Mouse (Mus musculus) forebrain, embryonic 13.5 days (tissue): ENCODE data around the gene Dmtf1. TPM values are rescaled to one million over a fixed set of nuclear protein-coding genes. Genes with fewer than 3 reads are reported as not detected.

Experiments
- ATAC-seq: fragments of 200-750 bp; cut with Nextera tagmentation; 2 replicates; pipeline ENCODE4 v1.8.0; 2017
- H3K27ac ChIP-seq: fragments of 300-500 bp; sonication (generic); 2 replicates; pipeline ENCODE4 v1.5.1; 2015; ENCODE audit warnings: inconsistent platforms, mild to moderate bottlenecking, moderate library complexity
- H3K27me3 ChIP-seq: fragments of 300-500 bp; sonication (generic); 2 replicates; pipeline ENCODE4 v1.6.1; 2015; ENCODE audit warnings: mild to moderate bottlenecking, inconsistent platforms
- H3K36me3 ChIP-seq: fragments of 300-500 bp; sonication (generic); 2 replicates; pipeline ENCODE4 v1.6.1; 2015; ENCODE audit warnings: mild to moderate bottlenecking, inconsistent platforms; ENCODE audit not compliant: poor library complexity, severe bottlenecking
- H3K4me1 ChIP-seq: fragments of 300-500 bp; sonication (generic); 2 replicates; pipeline ENCODE4 v1.6.1; 2015; ENCODE audit warnings: inconsistent platforms
- H3K4me2 ChIP-seq: fragments of 300-500 bp; sonication (generic); 2 replicates; pipeline ENCODE4 v1.6.1; 2015; ENCODE audit warnings: inconsistent platforms, mild to moderate bottlenecking, moderate library complexity
- H3K4me3 ChIP-seq: fragments of 300-500 bp; sonication (generic); 2 replicates; pipeline ENCODE4 v1.5.1; 2015; ENCODE audit warnings: mild to moderate bottlenecking, inconsistent platforms
- H3K9ac ChIP-seq: fragments of 300-500 bp; sonication (generic); 2 replicates; pipeline ENCODE4 v1.6.1; 2015; ENCODE audit warnings: mild to moderate bottlenecking, inconsistent platforms
- H3K9me3 ChIP-seq: fragments of 300-500 bp; sonication (generic); replicated peaks from 2 replicates; pipeline ENCODE4 v1.6.1; 2016; ENCODE audit warnings: inconsistent platforms
- WGBS: fragments of 180-500 bp; shearing (Covaris S2); methylation state at CpG from one replicate; pipeline ENCODE4 v1.1.7; 2015; 5-methylcytosine and 5-hydroxymethylcytosine counted together
- polyA plus RNA-seq: library from polyadenylated mRNA; unstranded; fragments of >200 nt; fragmentation: Nextera tagmentation; extraction: Ambion mirVana; gene quantifications from 2 replicates; pipeline ENCODE4 v1.2.1, GENCODE M21; 2015

The Dmtf1 gene
- polyA plus RNA-seq, 1 experiment from 2014 or later: 63.1 TPM

DNA sequence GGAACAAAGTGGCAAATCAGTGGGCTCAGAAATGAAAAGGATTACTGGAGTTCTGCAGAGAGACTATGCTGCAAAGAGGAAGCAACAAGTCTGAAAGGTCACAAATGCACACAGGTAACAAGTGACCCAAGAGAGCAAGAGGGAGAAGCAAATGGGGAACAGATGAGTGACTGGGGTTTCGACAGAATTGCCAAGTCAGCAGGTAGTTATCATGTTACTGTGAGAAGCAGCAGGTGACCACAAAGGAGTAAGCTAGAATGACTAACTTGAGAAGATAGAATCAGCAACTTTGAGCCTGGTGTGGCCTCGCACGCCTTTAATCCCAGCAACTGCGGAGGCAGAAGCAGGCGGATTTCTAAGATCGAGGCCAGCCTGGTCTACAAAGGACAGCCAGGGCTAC, 19.2 kb downstream of the Dmtf1 start:
- H3K4me3 ChIP-seq: no peak overlapping the region
- no peaks in the 10 kb centered on the region for H3K9me3 ChIP-seq
- no peaks in the 10 kb centered on the region for H3K4me1 ChIP-seq
- 90% methylated on average over 6 of the region's 6 CpGs for WGBS
- ATAC-seq: no peak
- H3K36me3 ChIP-seq: peaks cover 60% of the 10 kb centered on the region
- H3K9ac ChIP-seq: no peak overlapping the region
- no peak overlapping the region for H3K4me2 ChIP-seq
- H3K27ac ChIP-seq: no peak overlapping the region
- H3K27me3 ChIP-seq: no peaks in the 10 kb centered on the region

DNA sequence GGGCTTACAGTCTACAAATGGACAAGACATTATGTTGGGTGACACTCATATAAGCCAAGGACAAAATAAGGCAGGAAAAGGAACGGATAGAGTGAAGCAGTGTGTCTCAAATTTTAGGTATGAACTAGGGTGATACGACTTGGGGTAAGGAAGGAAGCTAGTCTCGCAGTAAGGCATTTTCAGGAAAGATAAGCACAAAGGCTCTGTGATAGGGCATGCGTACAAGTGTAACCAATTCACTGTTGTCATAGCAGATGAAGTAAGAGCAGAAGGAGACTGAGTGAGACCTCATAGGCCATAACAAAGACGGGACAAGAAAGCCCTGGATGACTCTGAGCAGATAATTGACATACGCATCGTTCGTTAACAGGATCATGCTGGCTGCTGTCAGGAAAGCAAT, 20.9 kb downstream of the Dmtf1 start:
- Histone ChIP-seq H3K9ac (no peak overlapping the region), H3K4me3 (no peak overlapping the region), H3K27me3 (no peaks in the 10 kb centered on the region), H3K27ac (no peak overlapping the region), H3K4me2 (no peak overlapping the region), H3K4me1 (no peaks in the 10 kb centered on the region), H3K36me3 (peaks cover 68% of the 10 kb centered on the region), H3K9me3 (no peaks in the 10 kb centered on the region)
- ATAC-seq: no peak
- 81% methylated on average over 8 of the region's 8 CpGs for WGBS

DNA sequence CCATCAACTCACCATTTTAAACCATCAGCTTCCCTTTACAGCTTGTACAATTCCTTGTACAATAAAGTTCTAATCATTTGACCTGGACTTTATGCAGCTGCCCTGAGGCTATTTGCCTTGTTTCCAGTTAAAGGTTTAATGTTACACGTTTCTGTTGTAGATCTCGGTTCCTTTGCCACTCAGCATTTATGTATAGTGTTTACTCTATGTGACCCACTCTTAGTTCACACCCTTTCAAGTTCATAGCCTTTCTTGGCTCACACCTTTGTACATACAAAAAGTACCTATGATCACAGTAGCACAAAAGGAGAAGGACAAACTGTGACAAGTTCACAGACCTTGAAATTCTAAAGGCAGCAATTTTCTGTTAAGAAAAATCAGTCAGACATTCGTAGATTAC, 26.0 kb downstream of the Dmtf1 start:
- 92% methylated on average over 3 of the region's 3 CpGs for WGBS
- no peak for ATAC-seq
- no peak overlapping the region for H3K4me2 ChIP-seq

DNA sequence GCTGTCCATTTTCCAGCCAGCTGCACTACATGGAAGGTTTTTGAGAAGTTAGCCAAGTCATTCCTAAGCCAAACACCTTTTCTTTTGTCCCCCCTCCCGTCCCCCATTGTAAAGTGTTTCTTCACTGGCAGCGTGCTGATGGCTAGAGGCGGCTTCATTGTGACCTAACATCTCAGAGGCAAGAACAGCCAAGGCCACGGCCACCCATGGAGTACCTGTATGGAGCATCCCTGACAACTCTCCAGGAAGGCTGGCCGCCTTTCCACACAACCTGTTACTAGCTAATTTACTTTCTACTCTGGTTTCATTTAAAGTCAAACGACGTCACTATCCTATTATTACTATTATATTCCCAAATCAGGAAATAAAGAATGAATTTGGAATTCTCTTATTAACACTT, 29.8 kb downstream of the Dmtf1 start:
- Histone ChIP-seq H3K4me1 (no peaks in the 10 kb centered on the region), H3K36me3 (peaks cover 64% of the 10 kb centered on the region), H3K4me3 (no peak overlapping the region), H3K9ac (no peak overlapping the region), H3K27ac (no peak overlapping the region), H3K4me2 (no peak overlapping the region), H3K27me3 (no peaks in the 10 kb centered on the region), H3K9me3 (no peaks in the 10 kb centered on the region)
- ATAC-seq: no peak
- 79% methylated on average over 7 of the region's 7 CpGs for WGBS

More for the DNA sequence above, 26.0 kb downstream of the Dmtf1 start:
- Histone ChIP-seq H3K36me3 (peaks cover 57% of the 10 kb centered on the region), H3K27ac (no peak overlapping the region), H3K27me3 (no peaks in the 10 kb centered on the region), H3K9ac (no peak overlapping the region), H3K4me3 (no peak overlapping the region), H3K9me3 (no peaks in the 10 kb centered on the region), H3K4me1 (no peaks in the 10 kb centered on the region)

DNA sequence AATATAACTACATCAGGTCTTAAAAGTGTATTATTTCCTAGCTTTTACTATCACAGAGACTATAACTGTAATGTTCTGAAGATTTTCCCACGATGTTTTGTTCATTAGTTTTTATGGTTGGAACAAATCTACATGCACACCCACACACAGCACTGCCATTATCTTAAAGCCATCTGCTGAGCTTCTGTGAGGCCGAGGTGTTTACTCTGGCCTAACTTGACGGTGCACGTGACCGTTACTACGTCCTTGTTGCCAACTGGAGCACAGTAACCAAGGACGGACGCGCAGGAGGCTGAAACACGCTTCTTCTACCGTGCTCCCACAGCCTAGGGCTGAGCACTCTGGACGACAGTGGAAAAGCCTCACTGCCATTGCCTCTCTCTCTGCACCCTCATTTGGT, 33.0 kb downstream of the Dmtf1 start:
- Histone ChIP-seq H3K4me1 (no peaks in the 10 kb centered on the region), H3K9ac (no peak overlapping the region), H3K27ac (no peak overlapping the region), H3K4me2 (no peak overlapping the region), H3K9me3 (no peaks in the 10 kb centered on the region), H3K36me3 (peaks cover 64% of the 10 kb centered on the region), H3K27me3 (no peaks in the 10 kb centered on the region), H3K4me3 (no peak overlapping the region)
- ATAC-seq: no peak
- WGBS: 94% methylated on average over 12 of the region's 12 CpGs

DNA sequence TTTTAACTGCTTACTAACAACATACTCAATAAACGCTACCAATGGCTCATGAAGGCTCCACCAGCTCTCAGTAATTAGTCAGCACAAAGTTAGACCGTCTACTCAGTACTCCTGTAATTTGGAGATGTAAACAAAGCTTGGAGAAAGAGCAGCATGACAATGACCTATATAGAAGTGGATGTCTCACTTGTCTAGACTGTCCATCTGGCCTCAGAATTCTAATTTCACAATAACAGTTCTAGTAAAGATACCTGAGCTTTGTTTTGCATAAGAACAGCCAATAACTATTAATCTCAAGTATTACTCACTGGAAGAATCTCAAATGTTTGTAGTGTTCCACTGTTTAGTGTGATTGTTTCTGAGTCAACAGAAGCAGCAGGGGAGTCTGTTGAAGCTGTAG, 37.4 kb downstream of the Dmtf1 start:
- Histone ChIP-seq H3K4me1 (no peaks in the 10 kb centered on the region), H3K4me2 (no peak overlapping the region), H3K27me3 (no peaks in the 10 kb centered on the region), H3K9ac (no peak overlapping the region), H3K27ac (no peak overlapping the region), H3K36me3 (peaks cover 83% of the 10 kb centered on the region), H3K9me3 (no peaks in the 10 kb centered on the region), H3K4me3 (no peak overlapping the region)
- WGBS: 91% methylated on average over 2 of the region's 2 CpGs
- ATAC-seq: no peak

DNA sequence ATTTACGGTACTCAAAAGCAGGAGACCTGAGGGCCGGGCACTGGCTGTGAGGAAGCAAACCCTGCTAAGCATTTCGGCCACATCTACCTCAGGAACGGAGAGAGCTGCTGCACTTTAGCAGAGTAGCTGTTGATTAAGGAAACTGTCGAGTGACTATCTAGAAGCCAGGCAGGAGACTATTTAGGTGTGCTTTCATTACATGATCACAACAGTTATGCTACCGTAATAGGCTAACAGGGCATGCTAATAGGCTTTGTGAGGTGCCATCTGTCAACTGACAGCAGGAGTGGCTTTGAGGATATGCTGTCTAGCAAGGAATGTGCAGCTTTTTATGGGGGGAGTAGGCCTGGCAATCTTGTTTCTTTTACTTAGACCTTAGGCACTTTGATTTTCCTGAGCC, 47.4 kb downstream of the Dmtf1 start:
- Histone ChIP-seq H3K4me2 (no peak overlapping the region), H3K9me3 (no peaks in the 10 kb centered on the region), H3K27ac (peak overlapping the region; percentile 57), H3K4me3 (no peak overlapping the region), H3K36me3 (peaks cover 29% of the 10 kb centered on the region), H3K4me1 (0 out of 2 replicates have a peak, but pooled peaks cover 9% of the 10 kb centered on the region), H3K9ac (no peak overlapping the region), H3K27me3 (no peaks in the 10 kb centered on the region)
- ATAC-seq: peak; percentile 65
- 42% methylated on average over 6 of the region's 6 CpGs for WGBS

DNA sequence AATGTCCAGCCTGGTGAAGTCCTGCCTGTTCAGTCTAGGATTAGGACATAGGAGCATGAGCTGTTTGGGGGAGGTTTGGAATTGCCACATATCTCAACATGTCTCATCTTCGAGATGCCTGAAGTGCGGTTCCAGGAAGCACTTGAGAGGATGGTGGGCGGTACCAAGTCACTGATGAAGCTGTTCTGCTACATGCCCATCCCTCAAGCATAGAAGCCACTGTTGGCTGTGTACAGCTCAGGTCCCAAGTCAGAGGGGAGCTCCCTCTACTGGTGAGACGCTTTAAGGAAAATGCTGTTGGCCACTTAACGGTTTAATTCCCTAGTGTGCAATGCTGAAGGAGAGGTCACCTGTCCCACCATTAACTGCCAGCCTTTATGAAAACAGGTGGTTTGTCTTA, 49.8 kb downstream of the Dmtf1 start:
- no peak overlapping the region for H3K4me2 ChIP-seq

DNA sequence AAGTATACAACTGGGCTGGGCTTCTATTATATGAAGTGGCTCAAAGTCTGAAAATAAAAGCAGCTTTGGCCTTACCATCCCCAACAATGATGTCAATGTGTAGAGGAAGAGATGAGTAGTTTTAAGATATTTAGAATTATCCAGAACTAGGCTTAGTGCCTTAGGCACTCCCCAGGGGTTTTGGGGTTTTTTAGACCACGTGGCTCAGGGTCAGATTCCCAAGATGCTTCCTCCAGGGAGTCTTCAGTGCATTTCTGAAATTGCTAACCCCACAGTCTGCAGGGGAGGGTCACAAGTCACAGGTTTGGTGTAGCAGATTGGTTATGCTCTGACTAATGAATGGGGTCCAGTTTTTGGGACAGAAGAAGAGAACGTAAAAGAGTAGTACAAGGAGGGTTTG, 50.3 kb downstream of the Dmtf1 start:
- H3K27ac ChIP-seq: no peak overlapping the region
- no peak overlapping the region for H3K4me3 ChIP-seq
- no peak overlapping the region for H3K9ac ChIP-seq
- no peak overlapping the region for H3K4me2 ChIP-seq
- no peak; the same call in 1 of the 2 replicates for ATAC-seq
- H3K36me3 ChIP-seq: peaks cover 9% of the 10 kb centered on the region; the same call in 1 of the 2 replicates
- H3K9me3 ChIP-seq: no peaks in the 10 kb centered on the region
- 65% methylated on average over 2 of the region's 2 CpGs for WGBS
- 0 out of 2 replicates have a peak, but pooled peaks cover 9% of the 10 kb centered on the region for H3K4me1 ChIP-seq
- H3K27me3 ChIP-seq: no peaks in the 10 kb centered on the region

More for the DNA sequence above, 49.8 kb downstream of the Dmtf1 start:
- Histone ChIP-seq H3K27ac (no peak overlapping the region), H3K36me3 (peaks cover 11% of the 10 kb centered on the region; the same call in 1 of the 2 replicates), H3K4me3 (no peak overlapping the region), H3K9ac (no peak overlapping the region), H3K4me1 (0 out of 2 replicates have a peak, but pooled peaks cover 9% of the 10 kb centered on the region), H3K27me3 (no peaks in the 10 kb centered on the region), H3K9me3 (no peaks in the 10 kb centered on the region)
- WGBS: 23% methylated on average over 5 of the region's 5 CpGs
- ATAC-seq: peak; percentile 77

DNA sequence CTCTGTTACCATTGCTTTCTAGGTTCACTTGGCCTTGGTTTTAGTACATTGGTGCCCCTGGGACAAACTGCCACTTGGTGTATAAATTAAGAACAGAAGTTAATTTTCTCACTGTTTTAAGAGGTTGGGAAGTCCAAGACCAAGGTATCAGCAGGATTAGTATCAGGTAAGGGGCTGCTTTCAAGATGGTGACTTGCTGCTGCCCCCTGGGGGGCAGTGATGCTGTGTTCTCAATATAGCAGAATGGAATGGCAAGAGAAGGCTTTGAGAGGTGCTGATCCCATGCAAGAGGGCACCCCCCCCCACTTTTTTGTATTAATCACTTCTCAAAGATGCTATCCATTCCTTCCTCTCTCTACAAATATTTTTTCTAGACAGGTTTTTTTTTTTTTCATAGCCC, 52.0 kb downstream of the Dmtf1 start:
- Histone ChIP-seq H3K4me1 (0 out of 2 replicates have a peak, but pooled peaks cover 7% of the 10 kb centered on the region), H3K4me3 (no peak overlapping the region), H3K36me3 (no peaks in the 10 kb centered on the region), H3K9ac (no peak overlapping the region), H3K27ac (no peak overlapping the region), H3K27me3 (no peaks in the 10 kb centered on the region), H3K9me3 (no peaks in the 10 kb centered on the region), H3K4me2 (no peak overlapping the region)
- ATAC-seq: no peak

DNA sequence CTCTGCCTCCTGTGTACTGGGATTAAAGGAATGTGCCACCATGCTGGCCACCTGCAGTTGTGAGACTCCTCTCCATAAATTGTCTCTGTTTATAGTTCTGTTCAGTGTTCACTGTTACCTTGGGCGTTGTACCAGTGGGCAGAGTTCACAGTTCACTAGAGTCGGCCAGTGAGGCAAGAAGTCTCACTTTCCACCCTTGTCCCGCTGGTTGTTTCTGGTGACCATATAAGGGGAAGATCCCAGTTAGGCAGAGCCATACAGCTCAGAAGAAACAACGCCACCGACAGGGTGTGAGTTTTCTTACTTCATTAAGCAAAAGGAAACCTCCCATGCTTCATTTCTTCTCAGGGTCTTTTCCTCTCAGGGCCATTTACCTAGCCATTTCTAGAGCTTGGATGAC, 53.1 kb downstream of the Dmtf1 start:
- Histone ChIP-seq H3K4me3 (no peak overlapping the region), H3K27me3 (no peaks in the 10 kb centered on the region), H3K9me3 (no peaks in the 10 kb centered on the region), H3K9ac (no peak overlapping the region), H3K4me1 (no peaks in the 10 kb centered on the region), H3K27ac (no peak overlapping the region), H3K36me3 (no peaks in the 10 kb centered on the region), H3K4me2 (no peak overlapping the region)
- 93% methylated on average over 5 of the region's 5 CpGs for WGBS
- no peak for ATAC-seq

DNA sequence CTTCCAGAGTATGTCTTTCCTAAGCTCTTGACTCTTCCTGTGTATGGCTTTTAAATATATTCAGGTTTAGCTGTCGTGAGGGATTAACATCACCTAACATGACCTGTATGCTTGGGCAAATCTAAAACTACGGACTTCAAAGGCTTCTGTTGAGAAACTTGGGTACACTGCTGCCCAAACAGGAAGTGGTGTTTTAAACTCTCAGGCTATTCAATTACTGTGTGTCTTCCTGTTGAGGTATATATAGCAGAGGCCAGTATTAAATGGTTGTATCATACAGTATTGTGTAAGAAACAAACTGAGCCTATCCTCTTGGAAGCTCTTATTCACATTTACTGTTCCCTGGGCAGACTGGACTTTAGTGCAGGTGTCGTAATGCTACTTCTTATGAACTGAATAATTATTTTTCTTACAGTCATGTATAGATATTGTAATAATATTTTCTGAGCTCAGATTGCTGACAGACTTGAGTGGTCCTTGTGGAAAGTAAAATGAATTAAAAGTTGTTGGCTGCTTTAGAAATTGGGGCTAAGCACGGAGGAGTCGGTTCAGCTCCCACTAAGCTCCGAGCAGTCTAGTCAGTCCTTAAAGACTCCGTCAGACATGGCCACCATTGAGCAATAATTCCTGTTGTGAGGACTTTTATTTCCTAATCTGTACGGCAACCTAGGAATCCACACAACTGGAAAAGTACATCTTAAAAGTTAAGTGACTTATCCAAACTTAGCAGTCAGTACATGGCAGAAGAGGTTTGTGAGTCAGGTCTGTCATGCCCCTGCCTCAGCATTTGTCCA, 54.1 kb downstream of the Dmtf1 start:
- no peak for ATAC-seq
- no peaks in the 10 kb centered on the region for H3K9me3 ChIP-seq
- no peak overlapping the region for H3K4me2 ChIP-seq
- H3K4me3 ChIP-seq: no peak overlapping the region
- H3K27me3 ChIP-seq: no peaks in the 10 kb centered on the region
- H3K4me1 ChIP-seq: no peaks in the 10 kb centered on the region
- H3K36me3 ChIP-seq: no peaks in the 10 kb centered on the region
- WGBS: 88% methylated on average over 8 of the region's 8 CpGs
- no peak overlapping the region for H3K27ac ChIP-seq
- H3K9ac ChIP-seq: no peak overlapping the region

DNA sequence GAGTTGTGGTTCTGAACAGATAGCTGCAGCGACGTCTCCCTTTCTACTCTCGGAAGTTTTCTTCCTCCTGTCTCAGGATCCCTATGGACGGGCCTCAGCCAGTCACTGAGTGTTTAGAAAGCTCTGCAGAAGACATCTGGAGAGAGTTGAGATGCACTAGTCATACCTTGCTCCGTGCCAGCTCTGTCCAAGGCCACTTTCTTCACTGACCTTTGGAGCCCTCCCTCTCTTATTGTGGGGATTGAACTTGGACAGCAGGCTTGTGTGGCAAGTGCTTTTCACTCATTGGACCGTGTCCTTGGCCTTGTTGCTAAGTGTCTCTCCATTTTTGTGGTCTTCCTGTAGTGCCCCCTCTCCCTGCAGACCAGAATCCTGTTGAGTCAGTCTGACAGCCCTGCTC, 54.8 kb downstream of the Dmtf1 start:
- Histone ChIP-seq H3K4me2 (no peak overlapping the region), H3K27ac (no peak overlapping the region), H3K4me1 (no peaks in the 10 kb centered on the region), H3K36me3 (no peaks in the 10 kb centered on the region), H3K27me3 (0 out of 2 replicates have a peak, but pooled peaks cover 2% of the 10 kb centered on the region), H3K9me3 (no peaks in the 10 kb centered on the region), H3K9ac (no peak overlapping the region), H3K4me3 (no peak overlapping the region)
- ATAC-seq: no peak
- 90% methylated on average over 6 of the region's 6 CpGs for WGBS
